Mouse (Mus musculus) hindbrain, embryonic 16.5 days (tissue): Measurements from ENCODE around the gene Rev1. TPM values are rescaled to one million over a fixed set of nuclear protein-coding genes. Genes with fewer than 3 reads are reported as not detected.

ENCODE experiments used
- ATAC-seq: fragments of 200-750 bp; cut with Nextera tagmentation; 2 replicates; pipeline ENCODE4 v1.8.0; 2017; ENCODE audit warnings: moderate TSS enrichment, moderate library complexity
- H3K27ac ChIP-seq: fragments of 300-500 bp; sonication (generic); 2 replicates; pipeline ENCODE4 v1.5.1; 2014; ENCODE audit warnings: low read depth, mild to moderate bottlenecking, control low read depth, low read length, moderate library complexity
- H3K27me3 ChIP-seq: fragments of 300-500 bp; sonication (generic); replicated peaks from 2 replicates; pipeline ENCODE4 v1.6.1; 2014; ENCODE audit warnings: low read length; ENCODE audit not compliant: control insufficient read depth, insufficient read depth
- H3K36me3 ChIP-seq: fragments of 300-500 bp; sonication (generic); 2 replicates; pipeline ENCODE4 v1.6.1; 2014; ENCODE audit warnings: mild to moderate bottlenecking, low read length, moderate library complexity, mixed read lengths; ENCODE audit not compliant: control insufficient read depth, insufficient read depth
- H3K4me1 ChIP-seq: fragments of 300-500 bp; sonication (generic); 2 replicates; pipeline ENCODE4 v1.6.1; 2014; ENCODE audit warnings: low read depth, low read length; ENCODE audit not compliant: control insufficient read depth, insufficient read depth
- H3K4me2 ChIP-seq: fragments of 300-500 bp; sonication (generic); 2 replicates; pipeline ENCODE4 v1.6.1; 2014; ENCODE audit warnings: mild to moderate bottlenecking, low read length, control low read depth, moderate library complexity
- H3K4me3 ChIP-seq: fragments of 300-500 bp; sonication (generic); 2 replicates; pipeline ENCODE4 v1.5.1; 2014; ENCODE audit warnings: mild to moderate bottlenecking, low read length, control low read depth, moderate library complexity
- H3K9ac ChIP-seq: fragments of 300-500 bp; sonication (generic); 2 replicates; pipeline ENCODE4 v1.6.1; 2014; ENCODE audit warnings: low read depth, mild to moderate bottlenecking, control low read depth, low read length, moderate library complexity
- H3K9me3 ChIP-seq: fragments of 300-500 bp; sonication (generic); 2 replicates; pipeline ENCODE4 v1.6.1; 2014; ENCODE audit warnings: mild to moderate bottlenecking, low read length, moderate library complexity; ENCODE audit not compliant: control insufficient read depth
- WGBS: fragments of 180-500 bp; shearing (Covaris S2); extraction: QIAGEN DNeasy Blood & Tissue Kit; methylation state at CpG from one replicate; pipeline ENCODE4 v1.1.7; 2014; 5-methylcytosine and 5-hydroxymethylcytosine counted together
- polyA plus RNA-seq: library from polyadenylated mRNA; unstranded; fragments of >200 nt; fragmentation: Nextera tagmentation; extraction: Ambion mirVana; gene quantifications from 2 replicates; pipeline ENCODE4 v1.2.1, GENCODE M21; 2015

Gene Rev1
- polyA plus RNA-seq, 1 experiment from 2014 or later = 26.1 TPM

- no peaks in the 10 kb centered on the region for H3K27me3 ChIP-seq
- H3K4me1 ChIP-seq = no peaks in the 10 kb centered on the region
- no peak overlapping the region for H3K4me3 ChIP-seq
- H3K9ac ChIP-seq = no peak overlapping the region
- WGBS = 91% methylated on average over 2 of the region's 2 CpGs
- H3K4me2 ChIP-seq = no peak overlapping the region
- no peaks in the 10 kb centered on the region for H3K9me3 ChIP-seq
- no peak overlapping the region for H3K27ac ChIP-seq
- no peaks in the 10 kb centered on the region for H3K36me3 ChIP-seq
- ATAC-seq = no peak
Measured at GRCm38 (mm10) chr1:38139396-38139795, 9.8 kb upstream of the Rev1 start.

- Histone ChIP-seq H3K36me3 (no peaks in the 10 kb centered on the region), H3K4me2 (no peak overlapping the region), H3K4me1 (peaks cover 5% of the 10 kb centered on the region), H3K27me3 (no peaks in the 10 kb centered on the region), H3K9me3 (no peaks in the 10 kb centered on the region), H3K27ac (no peak overlapping the region), H3K9ac (no peak overlapping the region), H3K4me3 (no peak overlapping the region)
- WGBS = 71% methylated on average over 6 of the region's 6 CpGs
- no peak for ATAC-seq
Measured at GRCm38 (mm10) chr1:38132942-38133341, 3.3 kb upstream of the Rev1 start.

- no peaks in the 10 kb centered on the region for H3K9me3 ChIP-seq
- no peaks in the 10 kb centered on the region for H3K36me3 ChIP-seq
- no peak for ATAC-seq
- H3K27ac ChIP-seq = no peak overlapping the region
- H3K4me1 ChIP-seq = peaks cover 14% of the 10 kb centered on the region
- no peak overlapping the region; the same call in 1 of the 2 replicates for H3K4me2 ChIP-seq
- 52% methylated on average over 10 of the region's 10 CpGs for WGBS
- H3K4me3 ChIP-seq = no peak overlapping the region
- no peak overlapping the region; the same call in 1 of the 2 replicates for H3K9ac ChIP-seq
- no peaks in the 10 kb centered on the region for H3K27me3 ChIP-seq
Measured at GRCm38 (mm10) chr1:38130715-38131483, 1.3 kb upstream of the Rev1 start.

- WGBS = 0% methylated on average over 47 of the region's 68 CpGs
- Histone ChIP-seq H3K4me3 (peak overlapping the region; percentile 77), H3K9me3 (no peaks in the 10 kb centered on the region), H3K4me2 (peak overlapping the region; percentile 87), H3K27me3 (no peaks in the 10 kb centered on the region), H3K4me1 (peaks cover 14% of the 10 kb centered on the region), H3K9ac (peak overlapping the region; percentile 92), H3K36me3 (no peaks in the 10 kb centered on the region), H3K27ac (peak overlapping the region; percentile 96)
- no peak for ATAC-seq
Measured at GRCm38 (mm10) chr1:38128919-38129436, 623 bp downstream of the Rev1 start.

- H3K4me1 ChIP-seq = peaks cover 14% of the 10 kb centered on the region
- no peak overlapping the region for H3K27ac ChIP-seq
- no peaks in the 10 kb centered on the region for H3K36me3 ChIP-seq
- no peaks in the 10 kb centered on the region for H3K9me3 ChIP-seq
- ATAC-seq = no peak
- H3K4me3 ChIP-seq = no peak overlapping the region
- H3K4me2 ChIP-seq = no peak overlapping the region
- H3K27me3 ChIP-seq = no peaks in the 10 kb centered on the region
- no peak overlapping the region for H3K9ac ChIP-seq
Measured at GRCm38 (mm10) chr1:38127036-38127435, 2.6 kb downstream of the Rev1 start.

GRCm38 (mm10) chr1:38126426-38126825 is 3.2 kb downstream of the Rev1 start:
- Histone ChIP-seq H3K4me1 (peaks cover 14% of the 10 kb centered on the region), H3K36me3 (no peaks in the 10 kb centered on the region), H3K9ac (no peak overlapping the region), H3K4me2 (no peak overlapping the region), H3K27ac (no peak overlapping the region), H3K9me3 (no peaks in the 10 kb centered on the region), H3K4me3 (no peak overlapping the region), H3K27me3 (no peaks in the 10 kb centered on the region)
- 77% methylated on average over 3 of the region's 3 CpGs for WGBS
- ATAC-seq = no peak

GRCm38 (mm10) chr1:38124261-38124660 is 5.3 kb downstream of the Rev1 start:
- no peak overlapping the region for H3K9ac ChIP-seq
- no peaks in the 10 kb centered on the region for H3K9me3 ChIP-seq
- H3K4me3 ChIP-seq = no peak overlapping the region
- H3K4me1 ChIP-seq = peaks cover 11% of the 10 kb centered on the region
- no peak overlapping the region for H3K4me2 ChIP-seq
- H3K36me3 ChIP-seq = no peaks in the 10 kb centered on the region
- H3K27me3 ChIP-seq = no peaks in the 10 kb centered on the region
- no peak for ATAC-seq
- no peak overlapping the region for H3K27ac ChIP-seq

- H3K4me3 ChIP-seq = no peak overlapping the region
- no peaks in the 10 kb centered on the region for H3K4me1 ChIP-seq
- 83% methylated on average over 5 of the region's 5 CpGs for WGBS
- no peak for ATAC-seq
- H3K9ac ChIP-seq = no peak overlapping the region
- H3K27me3 ChIP-seq = no peaks in the 10 kb centered on the region
- H3K9me3 ChIP-seq = no peaks in the 10 kb centered on the region
- no peak overlapping the region for H3K27ac ChIP-seq
- H3K36me3 ChIP-seq = no peaks in the 10 kb centered on the region
- H3K4me2 ChIP-seq = no peak overlapping the region
Measured at GRCm38 (mm10) chr1:38120877-38121276, 8.7 kb downstream of the Rev1 start.

GRCm38 (mm10) chr1:38118624-38119023 is 11.0 kb downstream of the Rev1 start:
- Histone ChIP-seq H3K4me2 (no peak overlapping the region), H3K27me3 (no peaks in the 10 kb centered on the region), H3K4me1 (no peaks in the 10 kb centered on the region), H3K4me3 (no peak overlapping the region), H3K9ac (no peak overlapping the region), H3K27ac (no peak overlapping the region), H3K36me3 (no peaks in the 10 kb centered on the region), H3K9me3 (no peaks in the 10 kb centered on the region)
- ATAC-seq = no peak
- WGBS = 98% methylated on average over 2 of the region's 2 CpGs
